Mouse (Mus musculus) megakaryocyte progenitor cell, adult 5-6 weeks (primary cell): ENCODE measurements around the gene Dcbld2. TPM values are rescaled to one million over a fixed set of nuclear protein-coding genes. Genes with fewer than 3 reads are reported as not detected.

Source experiments
- total RNA-seq, 2 experiments: library from RNA; stranded (forward) in 1 of 2; stranded (reverse) in 1 of 2; fragments of 157-497, 149-512 nt in 1 of 2; fragments of 200-1000 nt in 1 of 2; gene quantifications; 2 replicates each; pipeline versions ENCODE4 v1.2.3 to v1.2.4; 2015 to 2017

The Dcbld2 gene
- total RNA-seq, 2 experiments from 2014 or later = 0.33 to 0.35 TPM

Other genes starting within 250 kb of the Dcbld2 start
- gene St3gal6, start 115.8 kb downstream of the Dcbld2 start, total RNA-seq (2015) = 2.8 and 4.5 TPM in 2 replicates
- 4.0 and 8.0 TPM in 2 replicates for gene St3gal6, start 115.8 kb downstream of the Dcbld2 start, total RNA-seq (2017)
- not detected in 2 replicates for gene Gm813, start 208.5 kb downstream of the Dcbld2 start, total RNA-seq (2015)
- gene Gm813, start 208.5 kb downstream of the Dcbld2 start, total RNA-seq (2017) = not detected in 2 replicates
- 0.22 TPM in 1 of 2 replicates, not detected in the other for gene E330017A01Rik, start 230.3 kb downstream of the Dcbld2 start, total RNA-seq (2015)
- not detected in 2 replicates for gene E330017A01Rik, start 230.3 kb downstream of the Dcbld2 start, total RNA-seq (2017)